Mouse (Mus musculus) frontal cortex, postnatal 25 days (tissue): Measurements from ENCODE around the gene Chmp6.

Experiments used
- DNase-seq, 2 experiments: peaks; one replicate each; pipeline ENCODE4 v3.0.0; 2022; ENCODE audit warnings: low spot score in 2 of 2

Chmp6 gene

DNA sequence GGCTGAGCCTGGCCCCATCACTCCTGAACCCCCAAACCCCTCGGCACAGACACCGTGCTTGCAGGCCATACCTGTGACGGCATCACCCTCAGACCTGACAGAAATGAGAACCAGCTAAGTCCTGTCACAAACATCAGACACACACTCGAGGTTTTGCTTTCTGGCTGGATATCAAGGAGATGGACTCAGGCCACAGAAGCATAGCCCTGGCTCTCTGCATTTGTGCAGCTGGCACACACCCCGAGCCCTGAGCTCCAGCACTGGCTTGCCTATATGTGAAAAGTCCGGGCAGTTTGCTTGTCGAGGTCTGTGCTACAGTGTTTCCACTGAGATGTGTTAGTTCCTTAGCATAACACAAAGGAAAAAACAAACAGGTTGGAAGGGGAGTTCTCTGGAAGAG is 5.5 kb upstream of the Chmp6 start:
- DNase-seq: no peak

DNA sequence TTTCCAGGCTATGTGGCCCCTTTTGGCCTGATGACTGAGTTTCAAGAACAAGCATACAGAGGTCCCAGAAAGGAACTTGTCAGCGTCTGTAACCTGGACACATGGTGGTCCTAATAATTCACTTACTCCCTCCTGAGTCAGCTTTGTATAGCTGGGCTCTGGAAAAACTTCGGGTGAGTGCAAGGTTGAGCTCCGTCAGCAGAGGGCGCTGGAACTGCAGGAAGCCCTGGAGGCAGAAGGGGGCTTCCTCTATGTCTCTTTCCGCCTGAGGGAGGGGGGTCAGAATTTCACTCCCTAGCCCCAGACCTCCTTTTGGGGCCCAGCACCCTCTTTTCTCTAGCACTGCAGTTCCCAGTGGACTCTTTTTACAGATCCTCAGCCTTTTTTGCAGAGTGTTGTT is 3.8 kb upstream of the Chmp6 start:
- peak; percentile 63 to 73 for DNase-seq

DNA sequence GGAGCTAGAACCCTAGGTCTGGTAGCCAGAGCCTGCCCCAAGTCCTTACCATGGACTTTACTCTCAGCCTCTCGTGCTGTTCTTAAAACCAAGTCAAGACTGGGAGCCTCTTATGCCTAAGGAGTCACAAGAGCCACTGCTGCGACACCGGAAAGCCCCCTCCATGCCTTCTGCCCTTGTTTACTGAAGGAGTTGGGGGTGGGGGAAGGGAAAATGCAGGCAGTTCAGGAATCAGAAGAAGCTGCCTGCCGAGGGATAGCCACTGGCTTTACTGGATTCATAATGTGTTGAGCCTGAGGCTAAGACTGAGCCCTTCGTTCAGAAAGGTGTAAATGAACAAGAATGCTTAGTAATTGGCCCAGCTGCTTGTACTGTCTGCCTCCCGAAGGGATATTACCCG is 396 bp upstream of the Chmp6 start:
- no peak for DNase-seq

DNA sequence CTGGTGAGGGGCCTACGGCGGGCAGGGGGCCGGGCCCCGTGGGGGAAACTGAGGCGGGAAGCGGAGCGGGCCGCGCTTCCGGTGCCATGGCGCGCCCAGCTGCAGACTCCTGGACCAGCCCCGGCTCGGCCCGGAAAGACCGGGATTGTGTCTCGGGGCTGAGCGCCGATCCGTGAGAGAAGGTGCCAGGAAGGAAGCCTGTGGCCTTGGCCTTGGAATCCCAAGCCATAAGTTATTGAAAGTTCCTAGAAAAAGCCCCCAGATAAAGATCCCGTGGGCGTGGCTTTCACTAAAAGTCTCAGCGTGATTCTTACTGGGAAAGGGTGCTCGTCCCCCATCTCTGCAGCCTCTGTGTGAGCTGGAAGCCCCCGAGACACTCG is 684 bp downstream of the Chmp6 start:
- DNase-seq: no peak

DNA sequence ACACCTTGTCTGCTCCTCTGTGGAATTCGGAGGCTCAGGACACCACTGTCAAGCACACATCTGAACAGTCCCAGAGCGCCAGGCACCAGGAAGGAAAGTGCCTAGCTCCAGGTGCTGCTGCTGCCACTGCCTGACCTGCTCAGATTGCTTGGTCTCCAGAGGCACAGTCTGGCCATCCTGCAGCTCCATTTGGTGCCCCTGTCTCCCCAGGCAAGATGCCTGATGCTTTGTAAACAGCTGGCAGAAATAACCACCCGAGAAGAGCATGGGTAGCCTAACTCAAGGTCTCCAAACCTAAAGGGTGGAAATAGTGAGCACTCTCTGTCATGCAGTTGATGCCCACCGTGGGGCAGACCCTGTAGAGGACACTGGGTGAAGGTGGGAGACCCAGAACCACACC is 1.1 kb downstream of the Chmp6 start:
- DNase-seq: no peak

DNA sequence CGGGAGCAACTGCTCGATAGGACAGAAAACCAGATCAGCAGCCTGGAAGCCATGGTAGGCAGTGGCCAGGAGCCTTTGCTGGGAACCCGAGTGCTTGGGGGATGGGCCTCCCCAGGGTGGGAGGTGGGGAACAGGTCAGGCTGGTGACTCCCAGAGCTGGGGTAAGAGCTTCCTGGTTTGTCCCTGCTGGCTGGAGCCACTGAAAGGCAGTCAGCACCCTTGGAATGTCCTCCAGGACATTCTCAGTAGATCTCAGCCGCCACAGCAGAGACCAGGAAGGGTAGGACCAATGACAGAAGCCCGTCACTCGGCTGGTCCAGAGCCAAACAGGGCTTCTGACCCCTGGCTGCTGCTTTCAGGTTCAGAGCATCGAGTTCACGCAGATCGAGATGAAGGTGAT is 2.4 kb downstream of the Chmp6 start:
- no peak for DNase-seq

DNA sequence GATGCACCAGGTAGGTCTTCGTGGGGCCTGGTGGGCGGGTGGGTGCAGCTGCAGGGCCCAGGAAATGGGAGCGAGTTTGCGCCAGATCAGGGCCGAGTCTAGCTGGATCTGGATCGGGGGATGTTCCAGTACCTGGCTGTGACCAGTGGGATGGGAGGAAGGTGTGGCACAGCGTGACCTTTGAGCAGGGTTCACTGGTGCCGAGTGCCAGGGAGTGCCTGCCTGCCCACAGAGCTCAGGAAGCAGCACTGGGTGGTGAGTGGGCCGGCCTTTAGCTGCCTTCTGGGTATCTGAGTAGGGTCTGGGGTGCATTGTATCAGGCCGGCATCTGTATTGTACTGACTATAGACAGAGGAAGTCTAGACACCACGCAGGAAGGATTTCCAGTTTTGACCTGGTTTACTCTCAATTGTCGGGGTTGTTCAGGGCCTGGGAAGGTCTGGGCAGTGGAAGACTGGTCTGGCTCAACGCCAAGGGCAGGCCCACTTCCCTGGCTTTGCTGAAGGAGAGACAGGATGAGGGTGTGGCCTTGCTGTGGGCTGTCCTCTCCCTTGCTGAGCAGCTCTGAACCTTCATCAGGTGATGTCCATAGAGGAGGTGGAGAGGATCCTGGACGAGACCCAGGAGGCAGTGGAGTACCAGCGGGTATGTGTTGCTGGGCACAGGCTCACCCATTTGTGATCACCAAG is 3.0 kb downstream of the Chmp6 start:
- DNase-seq: no peak

DNA sequence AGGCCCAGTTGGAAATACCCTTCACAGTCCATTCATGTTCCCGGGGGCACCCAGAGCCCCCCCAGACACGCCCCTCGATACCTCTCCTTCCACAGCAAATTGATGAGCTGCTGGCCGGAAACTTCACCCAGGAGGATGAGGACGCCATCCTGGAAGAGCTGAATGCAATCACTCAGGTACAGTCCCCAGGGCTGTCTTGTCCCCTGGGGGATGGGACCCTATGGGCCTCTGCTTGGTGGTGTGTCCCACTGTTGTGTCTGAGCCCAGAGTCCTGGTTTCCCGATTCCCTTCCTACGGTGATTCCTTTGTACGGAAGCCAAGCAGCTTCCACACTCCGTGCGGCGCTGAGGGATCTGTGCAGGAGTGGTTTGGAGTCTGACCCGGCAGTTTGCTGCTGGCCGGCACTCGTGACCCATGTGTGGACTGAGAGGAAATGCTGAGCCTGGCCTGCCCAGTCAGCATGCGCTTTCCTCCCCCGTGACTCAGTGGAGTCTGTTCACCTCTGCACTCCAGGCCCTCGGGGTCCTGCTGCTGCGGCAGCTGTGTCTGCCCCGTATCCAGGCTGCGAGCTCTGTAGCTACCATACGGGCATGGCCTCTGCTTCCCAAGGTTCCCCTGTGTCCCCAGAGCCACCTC is 3.7 kb downstream of the Chmp6 start:
- no peak for DNase-seq

DNA sequence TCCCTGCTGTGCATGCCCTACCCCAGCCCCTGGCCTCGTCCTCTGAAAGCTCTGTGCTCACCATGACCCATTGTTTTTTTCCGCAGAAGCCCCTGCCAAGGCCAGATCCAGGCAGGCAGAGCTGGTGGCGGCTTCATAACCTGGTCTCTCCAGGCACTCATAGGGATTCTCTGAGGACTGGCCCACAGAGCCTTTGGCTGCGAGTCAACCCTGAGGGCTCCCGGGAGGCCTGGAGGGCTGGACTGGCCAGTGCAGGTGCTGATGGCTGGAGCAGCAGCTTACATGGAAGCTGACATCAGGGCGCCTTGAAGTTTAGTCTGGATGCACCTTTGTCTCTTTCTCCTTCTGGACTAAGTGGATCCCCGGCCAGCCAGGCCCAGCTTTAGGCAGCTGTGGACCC is 5.3 kb downstream of the Chmp6 start:
- DNase-seq: no peak

DNA sequence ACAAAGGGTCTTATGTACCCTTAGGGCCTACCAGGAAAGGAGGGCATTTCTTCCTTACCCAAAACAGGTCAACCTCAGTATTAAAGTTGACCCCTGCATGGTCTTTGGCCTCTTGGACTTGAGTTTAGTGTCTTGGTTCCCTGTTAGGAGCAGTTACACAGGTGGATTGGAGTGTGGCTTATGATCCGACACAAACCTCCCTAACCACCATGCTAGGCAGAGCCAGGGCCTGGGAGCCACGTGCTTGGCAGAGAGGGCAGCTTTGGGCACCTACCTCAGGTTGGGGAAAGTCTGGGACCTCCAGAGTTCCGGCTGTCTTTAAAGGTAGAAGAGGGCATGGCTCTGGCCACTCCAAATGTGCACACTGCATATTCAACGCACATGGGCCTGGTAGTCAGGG is 6.2 kb downstream of the Chmp6 start:
- DNase-seq: no peak

DNA sequence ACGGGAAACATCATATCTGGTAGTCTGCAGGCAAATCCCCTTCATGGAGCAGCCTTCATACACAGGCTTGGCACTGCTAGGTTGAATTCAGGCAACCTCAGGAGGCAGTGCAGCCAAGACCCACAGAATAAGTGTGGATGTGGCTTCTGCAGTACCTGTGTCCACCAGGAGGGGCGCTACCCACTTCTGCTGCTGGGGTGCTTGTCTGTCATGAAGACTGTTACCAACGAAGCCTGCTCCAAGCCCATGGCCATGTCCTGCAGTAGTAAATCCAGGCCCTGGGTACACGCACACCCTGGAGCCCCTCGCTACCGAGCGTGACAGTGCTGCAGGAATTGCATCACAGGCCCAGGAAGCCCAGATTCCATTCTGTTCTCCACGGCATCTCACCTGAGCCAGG is 6.7 kb downstream of the Chmp6 start:
- peak; percentile 61 to 71 for DNase-seq

DNA sequence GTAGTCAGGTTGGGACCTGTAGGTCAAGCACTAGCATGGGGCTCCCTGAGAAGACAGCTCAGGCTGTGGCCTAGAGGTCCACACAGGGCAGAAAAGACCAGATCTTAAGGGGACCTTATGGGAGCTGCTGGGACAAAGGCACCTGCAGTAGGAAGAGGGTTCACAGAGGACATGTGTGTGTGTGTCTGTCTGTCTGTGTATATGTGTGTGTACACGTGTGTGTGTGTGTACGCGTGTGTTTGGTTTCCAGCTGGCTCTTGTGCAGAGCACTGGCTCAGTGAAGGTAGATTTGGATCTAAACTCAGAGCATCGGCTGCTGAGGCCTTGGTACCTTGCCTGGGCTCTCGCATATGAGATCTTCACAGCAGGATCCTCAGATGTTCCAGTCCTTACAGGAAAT is 7.4 kb downstream of the Chmp6 start:
- DNase-seq: no peak

DNA sequence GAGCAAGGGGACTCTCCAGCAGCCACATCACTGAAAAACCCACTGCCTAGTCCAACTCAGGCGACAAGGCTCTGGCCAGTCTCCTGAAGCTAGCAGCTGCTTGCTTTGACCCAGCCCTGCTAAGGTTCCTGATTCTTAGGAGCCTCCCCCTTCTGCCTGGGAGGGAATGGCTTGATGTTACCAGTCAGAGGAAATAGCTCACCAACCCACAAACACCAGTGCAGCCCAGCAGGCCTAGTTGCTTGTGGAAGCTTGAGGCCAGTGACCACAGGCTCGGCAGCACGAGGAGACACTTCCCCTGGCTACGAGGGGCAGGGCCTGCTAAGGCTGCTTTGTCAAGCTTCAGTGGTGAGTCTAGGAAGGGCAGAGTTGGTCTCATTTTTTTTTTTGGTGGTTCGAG is 11.9 kb downstream of the Chmp6 start:
- DNase-seq: no peak

DNA sequence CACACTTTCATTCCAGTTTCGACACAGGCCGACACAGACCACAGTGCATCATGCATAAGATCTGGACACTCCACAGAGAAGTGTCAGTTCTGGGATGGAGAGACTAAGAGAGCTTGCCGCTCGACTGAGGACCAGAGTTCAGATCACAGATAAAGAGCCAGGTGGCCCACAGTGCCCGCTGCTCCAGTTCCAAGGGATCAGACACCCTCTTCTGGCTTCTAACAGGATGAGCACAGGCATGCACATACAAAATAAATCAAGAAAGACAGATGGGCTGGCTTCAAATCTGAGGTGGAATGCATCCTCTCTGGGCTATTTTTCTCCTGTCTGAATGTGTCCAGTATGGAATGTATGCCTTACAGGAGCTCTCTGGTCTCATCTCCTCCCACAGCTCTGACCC is 13.5 kb downstream of the Chmp6 start:
- no peak for DNase-seq

DNA sequence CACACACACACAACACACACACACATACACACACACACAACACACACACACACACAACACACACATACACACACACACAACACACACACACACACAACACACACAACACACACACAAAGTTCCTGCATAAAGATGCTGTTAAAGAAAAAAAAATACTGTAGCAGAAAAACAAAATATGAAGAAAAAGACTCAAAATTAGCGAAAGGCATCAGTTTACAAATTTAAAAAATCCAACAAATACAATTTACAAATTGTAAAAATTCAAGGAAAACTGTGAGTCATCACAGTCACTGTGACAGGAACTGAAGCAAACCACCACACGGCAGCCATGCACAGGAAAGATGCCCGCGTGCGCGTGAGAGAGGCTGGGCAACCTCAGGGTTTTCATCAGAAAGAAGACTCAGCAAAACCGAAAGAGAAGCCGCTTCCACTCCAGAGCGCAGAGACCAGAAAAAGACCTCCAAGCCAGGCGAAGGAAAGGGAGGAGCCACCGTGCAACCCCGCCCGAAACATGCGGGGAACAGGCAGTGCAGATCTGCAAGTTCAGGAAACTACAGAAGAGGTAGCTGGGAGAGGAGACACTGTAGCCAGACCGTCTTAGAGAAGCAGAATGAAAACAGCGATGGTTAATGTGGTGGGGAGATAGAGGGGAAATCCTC is 14.9 kb downstream of the Chmp6 start:
- DNase-seq: no peak

DNA sequence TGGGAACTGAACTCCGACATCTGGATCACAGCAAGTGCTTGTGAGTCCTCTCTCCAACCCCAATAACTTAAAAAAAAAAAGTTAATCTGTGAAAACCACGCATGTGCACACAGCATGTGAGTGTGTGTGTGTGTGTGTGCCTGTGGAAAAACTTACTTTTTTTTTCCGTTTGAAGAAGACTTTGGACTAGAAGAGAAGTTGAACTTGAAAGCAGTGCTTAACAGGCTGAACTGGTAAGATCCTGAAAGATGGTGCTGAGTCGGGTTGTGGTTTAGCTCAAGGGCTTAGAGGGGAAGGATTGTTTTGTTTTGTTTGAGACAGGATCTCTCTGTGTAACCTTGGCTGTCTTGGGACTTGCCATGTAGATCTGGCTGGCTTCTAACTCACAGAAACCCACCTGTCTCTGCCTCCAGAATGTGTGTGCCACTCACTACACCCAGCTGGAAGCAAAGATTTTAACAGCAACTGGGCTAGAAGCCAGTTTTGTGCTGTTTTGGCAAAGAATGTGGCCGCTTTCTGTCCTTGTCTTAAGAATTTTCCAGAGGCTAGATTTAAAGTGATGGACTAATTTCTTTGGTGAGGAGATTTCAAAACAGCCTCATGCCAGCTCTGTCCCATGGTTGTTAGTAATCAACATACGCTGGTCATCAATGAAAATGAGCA is 16.5 kb downstream of the Chmp6 start:
- no peak for DNase-seq

DNA sequence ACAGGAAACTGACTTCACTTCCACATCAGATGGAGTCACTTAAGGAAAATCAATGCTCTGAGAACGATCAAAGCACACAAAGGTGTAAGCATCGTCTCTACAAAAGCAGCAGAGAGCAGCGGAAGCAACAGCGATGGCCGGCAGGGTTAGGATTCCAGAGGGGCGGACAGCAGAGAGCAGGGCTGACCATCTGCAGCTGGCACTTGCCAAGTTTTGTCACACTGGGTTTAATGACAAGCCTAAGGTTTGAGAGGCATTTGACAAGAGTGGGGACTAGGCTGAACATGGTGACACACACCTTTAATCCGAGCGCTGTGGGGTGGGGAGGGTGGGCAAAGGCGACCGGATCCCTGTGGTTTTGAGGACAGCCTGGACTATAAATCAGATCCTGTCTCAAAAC is 18.6 kb downstream of the Chmp6 start:
- DNase-seq: no peak

DNA sequence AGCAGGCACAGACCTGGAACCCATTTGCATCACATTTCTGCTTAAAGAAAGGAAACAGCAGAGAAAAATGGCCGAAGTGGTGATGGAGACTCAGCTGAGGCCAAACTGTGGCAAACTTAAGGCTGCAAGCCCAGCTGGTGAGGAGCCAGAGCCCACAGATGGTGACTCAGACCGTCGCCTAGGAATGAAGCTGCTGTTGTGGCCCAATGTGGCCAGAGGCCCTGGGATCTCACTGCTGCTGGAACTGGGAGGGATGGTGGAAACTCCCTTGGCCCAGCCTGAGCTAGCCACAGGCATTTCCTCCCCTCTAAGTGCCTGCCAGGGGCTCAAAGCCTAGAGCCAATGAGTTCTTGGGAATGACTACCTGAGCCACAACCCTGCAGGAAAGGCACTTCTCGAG is 19.9 kb downstream of the Chmp6 start:
- DNase-seq: no peak

DNA sequence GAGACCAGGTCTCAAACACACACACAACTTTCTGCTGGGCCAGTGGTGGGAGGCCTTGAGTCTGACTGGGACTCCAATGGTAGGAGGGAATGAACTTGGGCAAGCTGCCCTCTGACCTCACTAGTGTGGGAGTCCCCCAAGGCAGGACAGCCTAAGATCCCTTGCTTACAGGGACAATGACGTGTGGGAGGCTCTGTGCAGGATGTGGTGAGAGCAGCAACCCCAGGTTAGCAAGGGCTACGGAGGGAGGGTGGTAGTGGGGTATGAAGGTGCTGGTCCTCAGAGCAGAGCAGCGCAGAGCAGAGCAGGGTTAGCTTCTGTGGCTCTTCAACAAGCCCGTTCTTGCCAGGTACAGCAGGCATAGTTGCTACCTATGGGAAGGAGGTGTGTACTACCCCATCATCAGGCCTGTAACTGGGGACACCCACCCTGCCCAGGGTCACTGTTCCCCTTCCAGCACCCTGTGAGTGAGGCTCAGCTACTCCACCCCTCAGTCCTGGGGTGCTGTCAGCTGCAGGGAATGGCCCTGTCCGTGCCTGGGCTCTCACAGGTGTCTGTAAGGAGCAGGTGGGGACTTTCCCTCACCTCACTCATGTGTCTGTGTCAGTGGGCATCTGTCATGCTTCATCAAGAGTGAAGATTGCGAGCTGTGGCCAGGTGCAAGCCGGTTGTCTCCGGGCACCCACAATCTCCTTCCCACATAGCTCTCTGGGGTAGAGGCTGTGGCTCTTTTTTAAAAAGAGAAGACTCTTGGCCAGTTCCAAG is 20.8 kb downstream of the Chmp6 start:
- no peak for DNase-seq

DNA sequence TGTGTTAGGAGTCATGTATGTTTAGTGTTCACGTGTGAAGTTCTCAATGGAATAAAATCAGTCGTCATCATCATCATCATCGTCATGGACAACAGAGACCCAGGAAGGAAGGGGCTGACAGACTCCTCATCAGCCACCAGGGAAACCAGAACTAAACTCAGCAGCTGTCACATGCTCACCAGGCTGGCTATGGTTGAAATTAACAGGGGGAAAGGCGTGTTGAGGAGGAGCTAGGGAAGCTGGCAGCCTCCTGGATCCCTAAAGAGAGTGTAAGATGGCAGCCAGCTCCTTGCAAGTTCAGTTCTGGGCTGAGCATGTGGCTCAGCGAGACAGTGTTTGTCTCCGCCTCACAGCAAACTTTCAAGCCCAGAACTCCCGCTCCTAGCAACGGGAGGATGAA is 21.5 kb downstream of the Chmp6 start:
- no peak for DNase-seq

DNA sequence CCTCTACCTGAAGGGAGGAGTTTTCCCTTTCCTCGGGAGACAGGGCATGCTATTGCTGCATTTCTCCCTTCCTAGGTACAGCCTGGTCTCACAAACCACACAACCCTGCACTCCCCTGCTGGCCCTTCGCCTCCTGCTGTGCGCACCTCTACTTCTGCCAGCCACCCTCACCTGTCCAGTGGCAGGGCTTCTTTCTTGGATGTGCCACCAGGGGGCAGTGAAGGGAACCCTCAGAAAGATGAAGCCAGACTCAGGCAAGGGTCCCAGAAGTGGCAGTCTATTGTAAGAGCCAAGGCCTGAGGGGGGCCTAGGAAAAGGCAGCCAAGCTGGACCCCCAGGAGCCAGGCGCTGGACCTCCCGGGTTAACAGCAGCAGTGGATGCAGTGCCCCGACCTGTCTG is 22.2 kb downstream of the Chmp6 start:
- DNase-seq: peak; percentile 63 to 71

DNA sequence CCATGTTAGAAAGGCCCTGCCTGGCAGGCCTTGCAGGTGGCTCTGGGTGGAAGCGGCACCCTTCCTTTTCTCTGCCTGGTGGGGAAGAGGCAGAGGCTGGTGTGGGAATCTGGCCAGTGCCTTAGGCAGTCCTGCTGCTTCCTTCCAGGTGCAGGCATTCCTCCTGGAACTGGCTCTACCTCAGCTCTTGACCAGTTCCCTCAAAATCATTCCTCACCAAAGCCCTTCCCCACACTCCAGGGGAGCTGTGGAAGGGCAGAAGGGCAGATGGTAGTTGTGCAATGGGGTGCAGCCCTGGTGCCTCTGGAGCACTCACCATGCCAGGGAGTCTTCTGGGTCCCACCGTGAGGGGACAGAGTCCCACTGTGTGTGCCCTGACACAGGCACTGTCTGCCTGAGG is 23.2 kb downstream of the Chmp6 start:
- DNase-seq: no peak
